Mouse (Mus musculus) limb, embryonic 14.5 days (tissue): ENCODE results near the gene Mest. TPM values are rescaled to one million over a fixed set of nuclear protein-coding genes. Genes with fewer than 3 reads are reported as not detected.

Source experiments
- ATAC-seq: fragments of 200-750 bp; cut with Nextera tagmentation; 2 replicates; pipeline ENCODE4 v1.8.0; 2017; ENCODE audit warnings: low read depth, moderate number of reproducible peaks, moderate TSS enrichment; ENCODE audit not compliant: low FRiP score
- DNase-seq: peaks from one replicate; pipeline ENCODE4 v3.0.0-alpha.2; 2015; ENCODE audit warnings: low spot score
- H3K27ac ChIP-seq: fragments of 300-500 bp; sonication (generic); replicated peaks from 2 replicates; pipeline ENCODE4 v1.5.1; 2014; ENCODE audit warnings: low read depth, mild to moderate bottlenecking, low read length, moderate library complexity, mixed read lengths
- H3K27me3 ChIP-seq: fragments of 300-500 bp; sonication (generic); 2 replicates; pipeline ENCODE4 v1.6.1; 2014; ENCODE audit warnings: low read length, mixed read lengths; ENCODE audit not compliant: control insufficient read depth, insufficient read depth
- H3K36me3 ChIP-seq: fragments of 300-500 bp; sonication (generic); 2 replicates; pipeline ENCODE4 v1.6.1; 2014; ENCODE audit warnings: mild to moderate bottlenecking, low read length, moderate library complexity, mixed read lengths; ENCODE audit not compliant: control insufficient read depth, insufficient read depth
- H3K4me1 ChIP-seq: fragments of 300-500 bp; sonication (generic); 2 replicates; pipeline ENCODE4 v1.6.1; 2014; ENCODE audit warnings: antibody characterized with exemption, low read length, mixed read lengths; ENCODE audit not compliant: control insufficient read depth, insufficient read depth
- H3K4me2 ChIP-seq: fragments of 300-500 bp; sonication (generic); replicated peaks from 2 replicates; pipeline ENCODE4 v1.6.1; 2014; ENCODE audit warnings: low read depth, mild to moderate bottlenecking, low read length, moderate library complexity; ENCODE audit not compliant: severe bottlenecking
- H3K4me3 ChIP-seq: fragments of 300-500 bp; sonication (generic); replicated peaks from 2 replicates; pipeline ENCODE4 v1.5.1; 2014; ENCODE audit warnings: low read length
- H3K9ac ChIP-seq: fragments of 300-500 bp; sonication (generic); 2 replicates; pipeline ENCODE4 v1.6.1; 2014; ENCODE audit warnings: mild to moderate bottlenecking, low read depth, low read length, moderate library complexity; ENCODE audit not compliant: severe bottlenecking
- H3K9me3 ChIP-seq: fragments of 300-500 bp; sonication (generic); 2 replicates; pipeline ENCODE4 v1.6.1; 2016; ENCODE audit warnings: low read length; ENCODE audit not compliant: control insufficient read depth
- POLR2A ChIP-seq: fragments of 200-500 bp; IDR thresholded peaks from 2 replicates; pipeline ENCODE4 v1.8.0; 2012; ENCODE audit warnings: inconsistent platforms, mild to moderate bottlenecking, moderate library complexity, borderline replicate concordance; ENCODE audit not compliant: insufficient read depth, insufficient read length; ENCODE audit errors: extremely low read depth
- WGBS: fragments of 180-500 bp; shearing (Covaris S2); extraction: QIAGEN DNeasy Blood & Tissue Kit; methylation state at CpG from one replicate; pipeline ENCODE4 v1.1.7; 2014; 5-methylcytosine and 5-hydroxymethylcytosine counted together
- polyA plus RNA-seq, 2 experiments: library from polyadenylated mRNA; depleted of rRNA in 1 of 2; stranded (reverse) in 1 of 2; unstranded in 1 of 2; fragments of >200 nt; fragmentation: Nextera tagmentation in 1 of 2; extraction: Ambion mirVana in 1 of 2; gene quantifications; 2 replicates each; pipeline versions ENCODE4 v1.2.1 to v1.2.3; 2012 to 2014

Gene Mest
- polyA plus RNA-seq, 2 experiments = 2,321 to 4,195 TPM

- no peaks in the 10 kb centered on the region for H3K9me3 ChIP-seq
- no peak for DNase-seq
- no peak overlapping the region for H3K4me2 ChIP-seq
- no peak for TF ChIP-seq POLR2A
- H3K4me3 ChIP-seq = no peak overlapping the region
- WGBS = 78% methylated on average over 9 of the region's 9 CpGs
- 0 out of 2 replicates have a peak overlapping the region, but pooled peaks have one; percentile 45 for H3K27ac ChIP-seq
- peaks cover 67% of the 10 kb centered on the region for H3K4me1 ChIP-seq
- no peaks in the 10 kb centered on the region for H3K27me3 ChIP-seq
- no peak overlapping the region for H3K9ac ChIP-seq
- no peak for ATAC-seq
- H3K36me3 ChIP-seq = no peaks in the 10 kb centered on the region
Observed at GRCm38 (mm10) chr6:30677591-30677990, 45.8 kb upstream of the Mest start.

GRCm38 (mm10) chr6:30678482-30678881 lies 44.9 kb upstream of the Mest start:
- 71% methylated on average over 6 of the region's 6 CpGs for WGBS
- H3K9ac ChIP-seq = no peak overlapping the region

DNA sequence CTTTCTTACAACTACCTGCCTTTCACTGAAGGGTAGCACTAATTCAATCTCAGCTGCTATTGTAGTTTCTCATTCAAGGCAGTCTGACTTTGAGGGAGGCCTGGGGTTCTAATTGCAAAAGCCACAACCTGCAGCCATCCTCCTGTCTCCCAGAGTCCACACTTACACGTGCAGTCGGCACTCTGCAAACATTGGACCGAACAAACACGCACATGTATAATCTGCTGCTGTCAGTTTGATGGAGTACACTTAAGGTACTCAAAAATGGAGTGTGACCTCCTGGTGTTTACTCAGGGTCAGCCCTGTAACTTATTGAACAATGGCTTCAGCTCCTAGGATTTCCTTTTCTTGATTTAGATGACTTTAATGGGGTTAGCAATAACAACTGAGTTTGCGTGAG lies 43.8 kb upstream of the Mest start:
- 74% methylated on average over 5 of the region's 5 CpGs for WGBS
- H3K9ac ChIP-seq = no peak overlapping the region

More at GRCm38 (mm10) chr6:30678482-30678881, 44.9 kb upstream of the Mest start:
- ATAC-seq (no peak), DNase-seq (no peak)
- TF ChIP-seq POLR2A = no peak
- Histone ChIP-seq H3K4me1 (peaks cover 67% of the 10 kb centered on the region), H3K4me2 (no peak overlapping the region), H3K4me3 (no peak overlapping the region), H3K36me3 (no peaks in the 10 kb centered on the region), H3K9me3 (no peaks in the 10 kb centered on the region), H3K27ac (peak overlapping the region; percentile 70), H3K27me3 (no peaks in the 10 kb centered on the region)

DNA sequence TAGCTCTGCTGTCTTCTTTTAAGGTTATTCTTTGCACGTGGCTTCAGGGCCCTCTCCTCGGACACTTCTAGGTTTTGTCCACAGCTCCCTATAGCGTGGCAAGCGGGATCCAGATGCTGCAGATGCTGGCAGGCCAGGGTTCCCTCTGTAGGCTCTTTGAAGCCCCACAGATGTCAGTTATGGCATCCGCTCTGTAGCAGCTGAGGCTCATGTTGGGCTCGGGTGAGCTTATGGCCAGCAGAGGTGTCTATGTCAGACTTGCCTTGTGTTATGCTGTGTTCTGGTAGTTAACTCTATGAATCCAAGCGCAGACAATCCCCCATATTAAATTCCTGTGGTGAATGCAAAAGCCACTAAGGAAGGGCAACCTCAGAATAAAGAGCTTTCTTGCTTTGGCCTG lies 42.9 kb upstream of the Mest start:
- no peak overlapping the region for H3K9ac ChIP-seq

More for the DNA sequence above, 43.8 kb upstream of the Mest start:
- ATAC-seq = no peak
- Histone ChIP-seq H3K27ac (peak overlapping the region; percentile 43; the same call in 1 of the 2 replicates), H3K36me3 (no peaks in the 10 kb centered on the region), H3K4me3 (no peak overlapping the region), H3K9me3 (no peaks in the 10 kb centered on the region), H3K27me3 (no peaks in the 10 kb centered on the region), H3K4me2 (no peak overlapping the region), H3K4me1 (peaks cover 56% of the 10 kb centered on the region)
- DNase-seq = no peak
- no peak for TF ChIP-seq POLR2A

GRCm38 (mm10) chr6:30681935-30682900 lies 41.1 kb upstream of the Mest start:
- peak; percentile 92 for ATAC-seq
- Histone ChIP-seq H3K4me1 (peaks cover 35% of the 10 kb centered on the region), H3K27me3 (no peaks in the 10 kb centered on the region), H3K36me3 (no peaks in the 10 kb centered on the region), H3K27ac (peak overlapping the region; percentile 94), H3K4me2 (peak overlapping the region; percentile 18), H3K4me3 (no peak overlapping the region), H3K9me3 (no peaks in the 10 kb centered on the region), H3K9ac (0 out of 2 replicates have a peak overlapping the region, but pooled peaks have one; percentile 1)
- DNase-seq = peak; percentile 91
- no peak for TF ChIP-seq POLR2A
- WGBS = 31% methylated on average over 13 of the region's 13 CpGs

More for the DNA sequence above, 42.9 kb upstream of the Mest start:
- WGBS = 37% methylated on average over 7 of the region's 7 CpGs
- no peak overlapping the region for H3K4me2 ChIP-seq
- H3K9me3 ChIP-seq = no peaks in the 10 kb centered on the region
- H3K4me1 ChIP-seq = peaks cover 50% of the 10 kb centered on the region
- DNase-seq = peak; percentile 75
- H3K27ac ChIP-seq = peak overlapping the region; percentile 70
- no peak overlapping the region for H3K4me3 ChIP-seq
- no peaks in the 10 kb centered on the region for H3K36me3 ChIP-seq
- no peaks in the 10 kb centered on the region for H3K27me3 ChIP-seq
- TF ChIP-seq POLR2A = no peak
- peak; percentile 47; the same call in 1 of the 2 replicates for ATAC-seq
